Mouse (Mus musculus) MEL (cell line): ENCODE results near the gene Gm12184. TPM values are rescaled to one million over a fixed set of nuclear protein-coding genes. Genes with fewer than 3 reads are reported as not detected.

Experiments
- DNase-seq: peaks from one replicate; pipeline ENCODE4 v3.0.0; 2011; ENCODE audit warnings: low read depth, low spot score
- H3K27ac ChIP-seq: 2 replicates; pipeline ENCODE4 v1.5.1; 2012; ENCODE audit warnings: low read depth, mild to moderate bottlenecking, control low read depth, low read length, moderate library complexity; ENCODE audit not compliant: control insufficient read depth
- H3K27me3 ChIP-seq, 2 experiments: fragments of 150-350 bp in 1 of 2; sonication (generic) in 1 of 2; 2 replicates each; pipeline ENCODE4 v1.6.1; 2012; ENCODE audit warnings: low read length in 2 of 2, mild to moderate bottlenecking in 2 of 2, improper control_type of control experiment in 1 of 2, moderate library complexity in 1 of 2; ENCODE audit not compliant: insufficient read depth in 2 of 2, control insufficient read depth in 1 of 2
- H3K36me3 ChIP-seq, 2 experiments: 2 replicates each; pipeline ENCODE4 v1.6.1; 2012 to 2014; ENCODE audit warnings: low read length in 2 of 2, improper control_type of control experiment in 1 of 2, inconsistent platforms in 1 of 2, mild to moderate bottlenecking in 1 of 2; ENCODE audit not compliant: insufficient read depth in 2 of 2, control insufficient read depth in 1 of 2
- H3K4me1 ChIP-seq, 2 experiments: fragments of 150-350 bp in 1 of 2; sonication (generic) in 1 of 2; 2 replicates each; pipeline ENCODE4 v1.6.1; 2012; ENCODE audit warnings: low read length in 2 of 2, improper control_type of control experiment in 1 of 2, mild to moderate bottlenecking in 1 of 2; ENCODE audit not compliant: insufficient read depth in 2 of 2, control insufficient read depth in 1 of 2
- H3K4me3 ChIP-seq, 2 experiments: fragments of 150-350 bp in 1 of 2; sonication (generic) in 1 of 2; 2 replicates each; pipeline ENCODE4 v1.5.1; 2012; ENCODE audit warnings: low read depth in 2 of 2, low read length in 2 of 2, mild to moderate bottlenecking in 2 of 2, moderate library complexity in 2 of 2, control low read depth in 1 of 2, improper control_type of control experiment in 1 of 2; ENCODE audit not compliant: control insufficient read depth in 1 of 2, insufficient read depth in 1 of 2
- H3K79me2 ChIP-seq: 2 replicates; pipeline ENCODE4 v1.6.1; 2012; ENCODE audit warnings: mild to moderate bottlenecking, low read length, moderate library complexity; ENCODE audit not compliant: control insufficient read depth, poor library complexity, insufficient read depth
- H3K9ac ChIP-seq: 2 replicates; pipeline ENCODE4 v1.6.1; 2012; ENCODE audit warnings: low read depth, mild to moderate bottlenecking, control low read depth, low read length, moderate library complexity; ENCODE audit not compliant: control insufficient read depth, poor library complexity, severe bottlenecking
- H3K9me3 ChIP-seq: fragments of 150-350 bp; sonication (generic); replicated peaks from 2 replicates; pipeline ENCODE4 v1.6.1; 2012; ENCODE audit warnings: mild to moderate bottlenecking, low read length, improper control_type of control experiment, moderate library complexity; ENCODE audit not compliant: insufficient read depth
- CHD2 ChIP-seq: IDR thresholded peaks from 2 replicates; pipeline ENCODE4 v1.6.1; 2011; ENCODE audit warnings: low read length, improper control_type of control experiment
- ELF1 ChIP-seq: IDR thresholded peaks from 2 replicates; pipeline ENCODE4 v1.6.1; 2014; ENCODE audit warnings: low read depth, mild to moderate bottlenecking, inconsistent platforms, low read length, improper control_type of control experiment, moderate library complexity
- EP300 ChIP-seq, 2 experiments: IDR thresholded peaks; 2 replicates each; pipeline ENCODE4 v1.6.1; 2011; ENCODE audit warnings: improper control_type of control experiment in 2 of 2, low read length in 2 of 2, low read depth in 1 of 2, mild to moderate bottlenecking in 1 of 2
- HCFC1 ChIP-seq: IDR thresholded peaks from 2 replicates; pipeline ENCODE4 v1.6.1; 2012; ENCODE audit warnings: low read depth, mild to moderate bottlenecking, inconsistent platforms, low read length, improper control_type of control experiment, moderate library complexity
- JUND ChIP-seq: IDR thresholded peaks from 2 replicates; pipeline ENCODE4 v1.6.1; 2011; ENCODE audit warnings: low read depth, mild to moderate bottlenecking, improper control_type of control experiment, low read length
- MAFK ChIP-seq: IDR thresholded peaks from 2 replicates; pipeline ENCODE4 v1.6.1; 2011; ENCODE audit warnings: low read depth, mild to moderate bottlenecking, low read length, improper control_type of control experiment, borderline replicate concordance
- MAX ChIP-seq: IDR thresholded peaks from 2 replicates; pipeline ENCODE4 v1.6.1; 2011; ENCODE audit warnings: low read length, improper control_type of control experiment
- MEF2A ChIP-seq: IDR thresholded peaks from 2 replicates; pipeline ENCODE4 v1.6.1; 2014; ENCODE audit warnings: low read depth, mild to moderate bottlenecking, inconsistent platforms, low read length, improper control_type of control experiment; ENCODE audit not compliant: poor library complexity, insufficient replicate concordance, severe bottlenecking; ENCODE audit errors: extremely low read depth
- MXI1 ChIP-seq: IDR thresholded peaks from 2 replicates; pipeline ENCODE4 v1.6.1; 2011; ENCODE audit warnings: mild to moderate bottlenecking, low read depth, low read length, improper control_type of control experiment
- MYB ChIP-seq: IDR thresholded peaks from 2 replicates; pipeline ENCODE4 v1.6.1; 2011; ENCODE audit warnings: mild to moderate bottlenecking, low read depth, low read length, improper control_type of control experiment
- MYC ChIP-seq: IDR thresholded peaks from 2 replicates; pipeline ENCODE4 v1.6.1; 2011; ENCODE audit warnings: low read depth, mild to moderate bottlenecking, low read length, improper control_type of control experiment, moderate library complexity
- NRF1 ChIP-seq: IDR thresholded peaks from 2 replicates; pipeline ENCODE4 v1.6.1; 2014; ENCODE audit warnings: low read depth, mild to moderate bottlenecking, inconsistent platforms, low read length, improper control_type of control experiment, moderate library complexity; ENCODE audit not compliant: poor library complexity, insufficient read depth, severe bottlenecking
- POLR2A ChIP-seq, 2 experiments: IDR thresholded peaks; 2 replicates each; pipeline ENCODE4 v1.6.1; 2011 to 2012; ENCODE audit warnings: low read length in 2 of 2, mild to moderate bottlenecking in 2 of 2, control low read depth in 1 of 2, improper control_type of control experiment in 1 of 2, low read depth in 1 of 2, moderate library complexity in 1 of 2; ENCODE audit not compliant: control insufficient read depth in 1 of 2, insufficient read depth in 1 of 2, poor library complexity in 1 of 2
- POLR2AphosphoS5 ChIP-seq: IDR thresholded peaks from 2 replicates; pipeline ENCODE4 v1.6.1; 2012; ENCODE audit warnings: low read depth, borderline replicate concordance, mild to moderate bottlenecking, inconsistent platforms, low read length, moderate library complexity, mixed read lengths
- RAD21 ChIP-seq: IDR thresholded peaks from 2 replicates; pipeline ENCODE4 v1.6.1; 2011; ENCODE audit warnings: mild to moderate bottlenecking, low read depth, low read length, improper control_type of control experiment
- RCOR1 ChIP-seq: IDR thresholded peaks from 2 replicates; pipeline ENCODE4 v1.6.1; 2012; ENCODE audit warnings: low read depth, mild to moderate bottlenecking, inconsistent platforms, low read length, improper control_type of control experiment
- SMC3 ChIP-seq: IDR thresholded peaks from 2 replicates; pipeline ENCODE4 v1.6.1; 2011; ENCODE audit warnings: low read depth, low read length, improper control_type of control experiment
- TBP ChIP-seq: IDR thresholded peaks from 2 replicates; pipeline ENCODE4 v1.8.0; 2011; ENCODE audit warnings: low read depth, low read length, improper control_type of control experiment
- TCF12 ChIP-seq: IDR thresholded peaks from 2 replicates; pipeline ENCODE4 v1.6.1; 2014; ENCODE audit warnings: low read depth, mild to moderate bottlenecking, inconsistent platforms, low read length, improper control_type of control experiment, moderate library complexity
- UBTF ChIP-seq: IDR thresholded peaks from 2 replicates; pipeline ENCODE4 v1.6.1; 2012; ENCODE audit warnings: low read depth, mild to moderate bottlenecking, inconsistent platforms, low read length, improper control_type of control experiment, moderate library complexity, borderline replicate concordance; ENCODE audit not compliant: insufficient read depth
- USF1 ChIP-seq: IDR thresholded peaks from 2 replicates; pipeline ENCODE4 v1.6.1; 2014; ENCODE audit warnings: low read depth, mild to moderate bottlenecking, inconsistent platforms, low read length, improper control_type of control experiment, moderate library complexity
- ZKSCAN1 ChIP-seq: IDR thresholded peaks from 2 replicates; pipeline ENCODE4 v1.6.1; 2012; ENCODE audit warnings: low read depth, mild to moderate bottlenecking, inconsistent platforms, low read length, improper control_type of control experiment, moderate library complexity
- ZMIZ1 ChIP-seq: IDR thresholded peaks from 2 replicates; pipeline ENCODE4 v1.6.1; 2012; ENCODE audit warnings: low read depth, mild to moderate bottlenecking, inconsistent platforms, low read length, improper control_type of control experiment, moderate library complexity
- ZNF384 ChIP-seq: IDR thresholded peaks from 2 replicates; pipeline ENCODE4 v1.6.1; 2012; ENCODE audit warnings: low read depth, mild to moderate bottlenecking, inconsistent platforms, low read length, improper control_type of control experiment
- polyA plus RNA-seq, 2 experiments: library from polyadenylated mRNA; stranded (reverse) in 1 of 2; unstranded in 1 of 2; fragments of >175 nt in 1 of 2; fragments of >200 nt in 1 of 2; gene quantifications; 2 replicates each; pipeline versions ENCODE4 v1.2.1 to v1.2.4; 2012; ENCODE audit warnings: low replicate concordance in 2 of 2, low read depth in 1 of 2; ENCODE audit not compliant: insufficient read length in 2 of 2, insufficient read depth in 1 of 2, missing spikeins in 1 of 2
- total RNA-seq: library from RNA; depleted of rRNA; stranded (reverse); fragments of 300-350 nt; gene quantifications from 2 replicates; pipeline ENCODE4 v1.2.3, GENCODE M21; 2012

Gene Gm12184
- total and polyA plus RNA-seq, 3 experiments = 10.9 to 15.3 TPM; not detected in 1

- TF ChIP-seq TCF12 = peak; percentile 37; the same call in 1 of the 2 replicates
- TF ChIP-seq RAD21 = peak; percentile 60
- TF ChIP-seq HCFC1 = peak; percentile 49; the same call in 1 of the 2 replicates
- TF ChIP-seq ZMIZ1 = no peak
- no peak for TF ChIP-seq ELF1
- TF ChIP-seq RCOR1 = no peak; the same call in none of the 2 replicates
- peak; percentile 71; the same call in 1 of the 2 replicates for TF ChIP-seq MXI1
- TF ChIP-seq SMC3 = peak; percentile 97
- peak in 1 of 2 experiments; percentile 15; a peak in 2 of 4 replicates for TF ChIP-seq EP300 (IDR thresholded peaks at IDR 0.05; ENCODE audit: low read depth in 1 of 2, low read length in 2 of 2)
- peak; percentile 38; the same call in 1 of the 2 replicates for TF ChIP-seq ZNF384
Measured at GRCm38 (mm10) chr11:48789973-48790823, 36.3 kb downstream of the Gm12184 start (continued).

- TF ChIP-seq NRF1 = no peak
- Histone ChIP-seq H3K79me2 (no peaks in the 10 kb centered on the region), H3K4me1 (peaks cover 9 to 24% of the 10 kb centered on the region in 2 experiments), H3K27me3 (no peaks in the 10 kb centered on the region), H3K9me3 (no peaks in the 10 kb centered on the region), H3K36me3 (peaks cover 0 to 12% of the 10 kb centered on the region in 2 experiments; a peak in 2 of 4 replicates), H3K4me3 (peak overlapping the region in 1 of 2 experiments; percentile 65; a peak in 3 of 4 replicates), H3K9ac (peak overlapping the region; percentile 39), H3K27ac (no peak overlapping the region)
- peak; percentile 63 for DNase-seq
Measured at GRCm38 (mm10) chr11:48789215-48789614, 37.2 kb downstream of the Gm12184 start.

GRCm38 (mm10) chr11:48788311-48789089, 38.0 kb downstream of the Gm12184 start:
- Histone ChIP-seq H3K79me2 (no peaks in the 10 kb centered on the region), H3K4me3 (peak overlapping the region; percentile 64 to 65), H3K9me3 (no peaks in the 10 kb centered on the region), H3K27ac (peak overlapping the region; percentile 86), H3K36me3 (peaks cover 0 to 12% of the 10 kb centered on the region in 2 experiments; a peak in 2 of 4 replicates), H3K27me3 (no peaks in the 10 kb centered on the region), H3K4me1 (peaks cover 9 to 24% of the 10 kb centered on the region in 2 experiments), H3K9ac (peak overlapping the region; percentile 74)
- peak; percentile 96 for DNase-seq
- TF ChIP-seq MYB = no peak
- TF ChIP-seq UBTF = no peak
- no peak for TF ChIP-seq MEF2A
- TF ChIP-seq ZNF384 = peak; percentile 83
- TF ChIP-seq TBP = peak; percentile 74
- peak; percentile 86 for TF ChIP-seq SMC3
- 0 out of 2 replicates have a peak, but pooled peaks have one; percentile 41 for TF ChIP-seq MYC
- TF ChIP-seq USF1 = no peak
- no peak for TF ChIP-seq POLR2A (IDR thresholded peaks at IDR 0.05; ENCODE audit: control insufficient read depth in 1 of 2, insufficient read depth in 1 of 2, low read depth in 1 of 2, low read length in 2 of 2, poor library complexity in 1 of 2)
- TF ChIP-seq MAFK = no peak
- TF ChIP-seq CHD2 = no peak
- TF ChIP-seq MAX = peak; percentile 42; the same call in 1 of the 2 replicates
- no peak for TF ChIP-seq JUND
- TF ChIP-seq EP300 (IDR thresholded peaks at IDR 0.05; ENCODE audit: low read depth in 1 of 2, low read length in 2 of 2) = no peak; a peak in 1 of 4 replicates
- TF ChIP-seq POLR2AphosphoS5 = no peak
- TF ChIP-seq HCFC1 = peak; percentile 72
- TF ChIP-seq ZKSCAN1 = no peak
